Mouse (Mus musculus) forebrain, embryonic 13.5 days (tissue): Measurements from ENCODE around the gene Papss2. TPM values are rescaled to one million over a fixed set of nuclear protein-coding genes. Genes with fewer than 3 reads are reported as not detected.

Experiments used
- ATAC-seq: fragments of 200-750 bp; cut with Nextera tagmentation; 2 replicates; pipeline ENCODE4 v1.8.0; 2017
- H3K27ac ChIP-seq: fragments of 300-500 bp; sonication (generic); 2 replicates; pipeline ENCODE4 v1.5.1; 2015; ENCODE audit warnings: inconsistent platforms, mild to moderate bottlenecking, moderate library complexity
- H3K27me3 ChIP-seq: fragments of 300-500 bp; sonication (generic); 2 replicates; pipeline ENCODE4 v1.6.1; 2015; ENCODE audit warnings: mild to moderate bottlenecking, inconsistent platforms
- H3K36me3 ChIP-seq: fragments of 300-500 bp; sonication (generic); 2 replicates; pipeline ENCODE4 v1.6.1; 2015; ENCODE audit warnings: mild to moderate bottlenecking, inconsistent platforms; ENCODE audit not compliant: poor library complexity, severe bottlenecking
- H3K4me1 ChIP-seq: fragments of 300-500 bp; sonication (generic); 2 replicates; pipeline ENCODE4 v1.6.1; 2015; ENCODE audit warnings: inconsistent platforms
- H3K4me2 ChIP-seq: fragments of 300-500 bp; sonication (generic); 2 replicates; pipeline ENCODE4 v1.6.1; 2015; ENCODE audit warnings: inconsistent platforms, mild to moderate bottlenecking, moderate library complexity
- H3K4me3 ChIP-seq: fragments of 300-500 bp; sonication (generic); 2 replicates; pipeline ENCODE4 v1.5.1; 2015; ENCODE audit warnings: mild to moderate bottlenecking, inconsistent platforms
- H3K9ac ChIP-seq: fragments of 300-500 bp; sonication (generic); 2 replicates; pipeline ENCODE4 v1.6.1; 2015; ENCODE audit warnings: mild to moderate bottlenecking, inconsistent platforms
- H3K9me3 ChIP-seq: fragments of 300-500 bp; sonication (generic); replicated peaks from 2 replicates; pipeline ENCODE4 v1.6.1; 2016; ENCODE audit warnings: inconsistent platforms
- WGBS: fragments of 180-500 bp; shearing (Covaris S2); methylation state at CpG from one replicate; pipeline ENCODE4 v1.1.7; 2015; 5-methylcytosine and 5-hydroxymethylcytosine counted together
- polyA plus RNA-seq: library from polyadenylated mRNA; unstranded; fragments of >200 nt; fragmentation: Nextera tagmentation; extraction: Ambion mirVana; gene quantifications from 2 replicates; pipeline ENCODE4 v1.2.1, GENCODE M21; 2015

Gene Papss2
- polyA plus RNA-seq, result 0.37 and 0.53 TPM in 2 replicates

DNA sequence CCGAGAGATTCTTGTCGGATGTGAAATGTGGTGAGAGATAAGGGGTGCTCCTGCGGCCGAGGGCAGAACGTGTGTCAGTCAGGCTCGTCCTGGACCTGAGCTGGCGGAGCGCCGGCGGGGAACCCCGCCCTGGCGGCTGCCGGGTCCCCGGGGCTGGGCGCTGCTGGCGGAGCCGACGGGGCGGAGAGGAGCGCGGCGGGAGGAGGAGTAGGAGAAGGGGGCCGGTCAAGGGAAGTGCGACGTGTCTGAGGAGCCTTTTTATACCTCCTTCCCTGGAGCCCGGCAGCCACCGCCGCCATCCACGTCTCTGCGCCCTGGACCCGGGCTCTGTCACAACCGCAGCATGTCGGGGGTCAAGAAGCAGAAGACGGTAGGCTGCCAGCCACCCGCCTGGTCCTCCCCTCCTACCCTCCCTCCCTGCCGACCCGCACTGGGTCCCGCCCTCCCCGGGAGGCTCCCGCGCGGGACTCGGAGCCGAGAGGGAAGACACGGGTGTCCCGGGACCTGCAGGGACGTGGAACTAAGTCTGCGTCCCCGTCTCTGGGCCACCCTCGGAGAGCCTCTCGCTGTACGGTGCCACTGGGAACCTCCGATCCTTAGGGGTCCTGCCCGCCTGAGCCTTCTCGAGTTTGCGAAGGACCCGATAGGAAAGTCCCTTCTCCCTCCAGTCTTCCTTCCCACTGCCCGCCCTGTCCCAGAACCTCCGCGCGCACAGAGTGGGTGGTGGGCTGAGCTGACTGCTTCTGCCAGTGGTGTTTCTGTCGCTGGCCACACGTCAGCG lies at the start of gene Papss2:
Gene Papss2, plus strand, starts transcription at position 285 of the 781 bp plus-strand sequence.
- Histone ChIP-seq H3K27me3 (peaks cover 21% of the 10 kb centered on the region), H3K9ac (peak within 1 kb of the TSS; percentile 64), H3K9me3 (no peaks in the 10 kb centered on the region), H3K27ac (no peak within 1 kb of the TSS), H3K36me3 (no peaks in the 10 kb centered on the region), H3K4me2 (peak within 1 kb of the TSS; percentile 83), H3K4me1 (peaks cover 4% of the 10 kb centered on the region; the same call in 1 of the 2 replicates), H3K4me3 (peak within 1 kb of the TSS; percentile 53)
- under 1% methylated on average over 59 of the region's 64 CpGs for WGBS
- ATAC-seq, result peak; percentile 84

DNA sequence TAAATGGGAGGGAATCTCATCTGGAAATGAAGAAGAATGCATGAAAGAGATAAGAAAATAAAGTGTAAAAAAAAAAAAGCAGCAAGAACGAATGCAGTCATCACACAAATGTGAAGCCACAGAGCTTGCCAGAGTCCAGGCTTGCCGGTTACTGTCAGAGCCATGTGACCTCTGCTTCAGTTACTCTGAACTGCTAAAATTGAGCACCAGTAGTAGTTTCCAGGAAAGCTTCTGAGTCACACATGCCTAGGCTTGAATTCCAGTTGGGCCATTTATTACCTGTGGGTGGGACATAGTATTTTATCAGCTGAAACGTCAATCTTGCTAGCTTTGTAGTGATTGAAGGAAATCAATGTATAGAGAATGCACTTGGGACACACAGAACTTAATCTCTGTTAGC lies 48.2 kb upstream of the Papss2 start:
- Histone ChIP-seq H3K9ac (no peak overlapping the region), H3K9me3 (no peaks in the 10 kb centered on the region), H3K4me3 (no peak overlapping the region), H3K27me3 (no peaks in the 10 kb centered on the region), H3K4me2 (no peak overlapping the region), H3K27ac (no peak overlapping the region), H3K4me1 (no peaks in the 10 kb centered on the region), H3K36me3 (no peaks in the 10 kb centered on the region)
- 81% methylated on average over 3 of the region's 3 CpGs for WGBS
- ATAC-seq, result no peak

DNA sequence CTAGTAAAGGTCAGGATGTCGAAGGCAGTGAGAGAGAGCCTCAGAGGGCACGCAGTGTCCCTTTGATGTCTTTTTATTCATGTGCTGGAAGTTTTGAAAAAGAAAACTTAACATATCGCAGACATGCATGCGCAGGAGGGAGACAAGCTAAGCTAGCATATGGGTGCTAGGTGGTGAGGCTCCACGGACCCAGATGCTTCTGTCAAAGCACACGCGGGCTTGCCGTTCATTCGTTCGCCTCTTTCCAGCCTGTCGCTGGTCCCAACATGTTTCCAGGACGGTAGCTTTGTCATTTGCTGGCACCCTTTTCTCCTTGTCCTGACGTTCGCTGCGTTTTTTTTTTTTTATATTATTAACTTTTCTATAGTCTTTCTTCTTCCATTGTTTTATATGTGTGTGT lies 47.4 kb upstream of the Papss2 start:
- no peak overlapping the region for H3K27ac ChIP-seq
- H3K9ac ChIP-seq, result no peak overlapping the region
- no peak for ATAC-seq
- no peaks in the 10 kb centered on the region for H3K27me3 ChIP-seq
- 92% methylated on average over 15 of the region's 15 CpGs for WGBS
- no peak overlapping the region for H3K4me2 ChIP-seq
- no peaks in the 10 kb centered on the region for H3K4me1 ChIP-seq
- H3K9me3 ChIP-seq, result no peaks in the 10 kb centered on the region
- H3K4me3 ChIP-seq, result no peak overlapping the region
- no peaks in the 10 kb centered on the region for H3K36me3 ChIP-seq

DNA sequence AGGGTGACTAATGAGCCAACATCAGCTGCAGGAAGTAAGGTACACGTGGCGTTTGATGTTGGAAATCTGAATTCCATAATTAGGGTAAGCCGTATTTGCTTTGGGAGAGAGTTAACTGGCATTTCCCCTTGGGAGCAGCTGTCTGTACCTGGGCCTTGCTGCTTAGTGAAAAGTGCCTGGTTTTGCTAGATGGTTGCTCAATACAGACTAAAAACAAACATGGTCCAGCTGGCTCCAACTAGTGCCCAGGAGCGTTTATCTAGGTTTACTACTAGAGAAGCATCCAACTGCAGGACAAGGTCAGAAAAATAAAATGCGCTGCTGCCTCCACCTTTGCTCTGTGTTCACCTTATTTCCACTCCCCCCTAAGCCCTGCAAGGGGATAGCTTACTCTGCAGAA lies 45.1 kb upstream of the Papss2 start:
- H3K4me1 ChIP-seq, result peaks cover 6% of the 10 kb centered on the region
- H3K9ac ChIP-seq, result no peak overlapping the region
- H3K4me2 ChIP-seq, result no peak overlapping the region
- H3K27ac ChIP-seq, result no peak overlapping the region
- H3K9me3 ChIP-seq, result no peaks in the 10 kb centered on the region
- H3K4me3 ChIP-seq, result no peak overlapping the region
- H3K36me3 ChIP-seq, result no peaks in the 10 kb centered on the region
- WGBS, result 79% methylated on average over 5 of the region's 5 CpGs
- H3K27me3 ChIP-seq, result no peaks in the 10 kb centered on the region
- ATAC-seq, result no peak

DNA sequence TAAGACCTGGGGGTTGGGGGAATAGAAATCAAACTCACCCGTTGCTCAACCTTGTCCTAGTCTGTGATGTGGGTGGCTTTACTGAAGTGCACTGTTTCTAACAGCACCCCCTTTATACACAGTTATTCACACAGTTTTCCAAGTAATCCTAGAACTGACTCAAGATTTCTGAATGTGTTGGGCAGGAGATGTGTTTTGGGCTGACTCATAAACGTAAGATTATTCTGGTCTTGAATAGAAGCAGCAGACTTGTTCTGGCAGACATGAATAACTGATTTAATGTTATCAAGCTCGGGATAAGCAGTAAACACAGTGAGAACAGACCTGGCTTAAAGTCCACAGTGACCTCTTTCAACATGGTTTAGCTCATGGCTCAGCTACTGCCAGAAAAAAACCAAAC lies 44.1 kb upstream of the Papss2 start:
- no peaks in the 10 kb centered on the region for H3K36me3 ChIP-seq
- 79% methylated on average over 3 of the region's 3 CpGs for WGBS
- peaks cover 7% of the 10 kb centered on the region for H3K4me1 ChIP-seq
- no peaks in the 10 kb centered on the region for H3K9me3 ChIP-seq
- H3K9ac ChIP-seq, result no peak overlapping the region
- ATAC-seq, result no peak
- H3K4me3 ChIP-seq, result no peak overlapping the region
- no peaks in the 10 kb centered on the region for H3K27me3 ChIP-seq
- H3K4me2 ChIP-seq, result no peak overlapping the region
- no peak overlapping the region for H3K27ac ChIP-seq

DNA sequence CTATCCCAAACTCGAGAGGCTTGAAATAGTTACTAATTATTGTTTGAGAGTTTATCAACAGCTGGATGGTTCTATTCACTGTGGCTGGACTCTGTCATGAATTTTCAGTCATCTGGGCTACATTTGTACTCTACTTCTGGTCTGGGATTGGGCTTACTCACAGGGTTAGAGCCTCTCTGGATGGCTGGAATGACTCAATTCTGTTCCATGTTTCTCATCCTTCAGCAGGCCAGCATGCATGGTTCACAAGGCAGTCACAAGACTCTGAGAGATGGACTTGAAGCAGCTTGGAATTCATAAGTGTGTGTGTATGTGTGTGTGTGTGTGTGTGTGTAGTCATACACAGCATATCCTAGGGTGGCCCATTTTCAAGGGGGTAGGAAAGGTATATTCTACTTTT lies 43.5 kb upstream of the Papss2 start:
- Histone ChIP-seq H3K36me3 (no peaks in the 10 kb centered on the region), H3K4me3 (no peak overlapping the region), H3K4me1 (peaks cover 7% of the 10 kb centered on the region), H3K27me3 (no peaks in the 10 kb centered on the region), H3K9me3 (no peaks in the 10 kb centered on the region), H3K4me2 (no peak overlapping the region), H3K9ac (no peak overlapping the region), H3K27ac (no peak overlapping the region)
- 75% methylated on average over 1 of the region's 1 CpGs for WGBS
- ATAC-seq, result no peak

DNA sequence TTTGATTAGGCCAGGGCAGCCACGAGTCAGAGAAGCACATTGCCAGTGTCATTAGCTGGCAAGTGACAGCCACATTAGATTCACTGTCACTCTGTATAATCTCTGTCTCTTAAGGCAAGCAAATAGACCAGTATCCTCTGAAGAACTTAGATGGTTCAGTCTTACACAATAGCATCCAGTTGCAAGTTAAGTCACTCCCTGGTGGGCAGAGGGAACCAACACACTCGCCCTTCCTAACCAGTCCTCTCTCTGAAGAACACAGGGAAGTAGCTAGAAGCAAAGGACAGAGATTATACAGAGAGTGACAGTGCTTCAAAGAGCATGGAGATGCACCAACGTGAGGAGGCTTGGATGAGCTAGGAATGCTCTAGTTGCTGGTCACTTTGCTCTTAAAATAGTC lies 42.3 kb upstream of the Papss2 start:
- H3K9me3 ChIP-seq, result no peaks in the 10 kb centered on the region
- H3K36me3 ChIP-seq, result no peaks in the 10 kb centered on the region
- no peak overlapping the region for H3K4me3 ChIP-seq
- no peak overlapping the region for H3K4me2 ChIP-seq
- peaks cover 7% of the 10 kb centered on the region for H3K4me1 ChIP-seq
- H3K9ac ChIP-seq, result no peak overlapping the region
- no peaks in the 10 kb centered on the region for H3K27me3 ChIP-seq
- no peak for ATAC-seq
- no peak overlapping the region for H3K27ac ChIP-seq
- WGBS, result 76% methylated on average over 3 of the region's 3 CpGs

DNA sequence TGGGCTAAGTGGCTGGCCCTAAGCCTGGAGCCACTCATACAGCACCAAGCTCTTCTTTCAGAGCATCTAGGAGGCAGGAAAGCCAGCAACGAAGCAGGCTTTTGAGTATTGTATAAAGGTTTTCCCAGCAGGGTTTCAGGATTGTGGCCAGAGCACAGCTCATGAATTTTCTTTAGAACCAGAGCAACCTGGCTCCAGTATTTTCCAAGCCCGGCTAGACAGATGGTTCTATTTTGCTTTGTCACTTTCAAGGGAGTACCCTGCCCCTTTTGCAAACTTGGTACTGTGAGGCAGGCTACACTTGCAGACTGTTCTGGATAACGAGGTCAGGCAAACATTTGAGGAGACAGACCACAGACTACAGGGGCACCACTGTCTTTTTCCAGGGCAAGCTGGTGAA lies 40.3 kb upstream of the Papss2 start:
- H3K27me3 ChIP-seq, result no peaks in the 10 kb centered on the region
- 7% methylated on average over 3 of the region's 3 CpGs for WGBS
- no peak overlapping the region for H3K27ac ChIP-seq
- ATAC-seq, result peak; percentile 61
- no peak overlapping the region for H3K9ac ChIP-seq
- peaks cover 7% of the 10 kb centered on the region for H3K4me1 ChIP-seq
- H3K36me3 ChIP-seq, result no peaks in the 10 kb centered on the region
- H3K9me3 ChIP-seq, result no peaks in the 10 kb centered on the region
- H3K4me2 ChIP-seq, result no peak overlapping the region
- no peak overlapping the region for H3K4me3 ChIP-seq

DNA sequence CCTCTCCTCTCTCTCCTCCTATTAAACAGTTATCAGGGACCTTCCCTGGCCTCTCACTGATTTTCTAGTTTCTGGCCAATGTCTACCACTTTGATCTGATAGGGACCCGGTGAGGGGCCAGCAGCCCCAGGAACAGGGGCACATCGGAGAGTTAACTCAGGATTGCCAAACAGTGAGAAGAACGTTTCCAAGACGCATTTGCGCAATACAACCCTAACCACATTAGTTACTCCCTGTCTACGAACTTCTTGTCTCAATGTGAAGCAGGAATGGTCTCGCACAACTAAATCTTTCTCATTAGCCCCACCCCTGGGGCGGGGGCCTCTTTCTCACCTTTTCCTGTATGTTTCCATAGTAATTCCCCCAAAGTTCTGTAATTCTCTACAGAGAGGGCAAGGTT lies 28.6 kb upstream of the Papss2 start:
- no peaks in the 10 kb centered on the region for H3K36me3 ChIP-seq
- H3K9me3 ChIP-seq, result no peaks in the 10 kb centered on the region
- H3K27ac ChIP-seq, result no peak overlapping the region
- no peak for ATAC-seq
- no peak overlapping the region for H3K9ac ChIP-seq
- WGBS, result 90% methylated on average over 8 of the region's 8 CpGs
- no peaks in the 10 kb centered on the region for H3K27me3 ChIP-seq
- H3K4me2 ChIP-seq, result no peak overlapping the region
- no peaks in the 10 kb centered on the region for H3K4me1 ChIP-seq
- no peak overlapping the region for H3K4me3 ChIP-seq

DNA sequence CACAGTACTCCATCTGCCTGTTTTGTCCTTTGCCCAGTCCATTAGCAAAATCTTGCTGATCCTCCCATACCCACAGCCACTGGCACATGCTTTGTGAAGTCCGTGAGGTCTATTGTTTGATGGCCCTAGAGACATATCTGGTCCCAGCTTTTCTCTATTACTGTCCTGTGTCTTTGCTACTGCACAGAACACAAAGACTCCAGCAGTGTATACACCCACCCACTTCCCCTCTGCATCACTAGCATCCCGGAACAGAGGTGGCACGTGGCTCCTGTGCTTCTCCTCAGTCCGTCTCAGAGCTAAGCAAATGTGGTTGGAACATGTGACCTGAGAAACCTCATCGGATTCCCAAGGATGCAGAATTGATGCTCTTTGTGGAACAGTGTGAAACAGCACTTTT lies 28.1 kb upstream of the Papss2 start:
- 91% methylated on average over 5 of the region's 5 CpGs for WGBS
- no peaks in the 10 kb centered on the region for H3K4me1 ChIP-seq
- H3K36me3 ChIP-seq, result no peaks in the 10 kb centered on the region
- no peak for ATAC-seq
- no peaks in the 10 kb centered on the region for H3K9me3 ChIP-seq
- H3K4me3 ChIP-seq, result no peak overlapping the region
- H3K9ac ChIP-seq, result no peak overlapping the region
- no peak overlapping the region for H3K27ac ChIP-seq
- no peaks in the 10 kb centered on the region for H3K27me3 ChIP-seq
- no peak overlapping the region for H3K4me2 ChIP-seq

DNA sequence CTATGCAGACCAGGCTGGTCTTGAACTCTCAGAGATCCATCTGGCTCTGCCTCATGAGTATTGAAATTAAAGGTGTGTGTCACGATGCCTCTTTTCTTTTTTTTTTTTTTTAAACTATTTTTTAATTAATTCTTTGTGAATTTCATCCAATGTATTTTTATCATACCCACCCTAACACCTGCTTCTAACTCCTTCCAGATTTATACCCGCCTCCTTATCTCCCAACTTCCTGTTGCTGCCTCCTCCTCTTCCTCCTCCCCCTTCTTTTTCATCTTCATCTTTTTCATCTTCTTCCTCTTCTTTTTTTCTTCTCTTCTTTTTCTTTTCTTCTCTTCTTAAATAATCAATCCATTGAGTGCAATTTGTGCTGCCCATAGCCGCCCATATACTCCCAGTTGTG lies 27.1 kb upstream of the Papss2 start:
- Histone ChIP-seq H3K4me3 (no peak overlapping the region), H3K4me2 (no peak overlapping the region), H3K9me3 (no peaks in the 10 kb centered on the region), H3K36me3 (no peaks in the 10 kb centered on the region), H3K27ac (no peak overlapping the region), H3K27me3 (no peaks in the 10 kb centered on the region), H3K4me1 (no peaks in the 10 kb centered on the region), H3K9ac (no peak overlapping the region)
- no peak for ATAC-seq
- WGBS, result 85% methylated on average over 3 of the region's 3 CpGs

DNA sequence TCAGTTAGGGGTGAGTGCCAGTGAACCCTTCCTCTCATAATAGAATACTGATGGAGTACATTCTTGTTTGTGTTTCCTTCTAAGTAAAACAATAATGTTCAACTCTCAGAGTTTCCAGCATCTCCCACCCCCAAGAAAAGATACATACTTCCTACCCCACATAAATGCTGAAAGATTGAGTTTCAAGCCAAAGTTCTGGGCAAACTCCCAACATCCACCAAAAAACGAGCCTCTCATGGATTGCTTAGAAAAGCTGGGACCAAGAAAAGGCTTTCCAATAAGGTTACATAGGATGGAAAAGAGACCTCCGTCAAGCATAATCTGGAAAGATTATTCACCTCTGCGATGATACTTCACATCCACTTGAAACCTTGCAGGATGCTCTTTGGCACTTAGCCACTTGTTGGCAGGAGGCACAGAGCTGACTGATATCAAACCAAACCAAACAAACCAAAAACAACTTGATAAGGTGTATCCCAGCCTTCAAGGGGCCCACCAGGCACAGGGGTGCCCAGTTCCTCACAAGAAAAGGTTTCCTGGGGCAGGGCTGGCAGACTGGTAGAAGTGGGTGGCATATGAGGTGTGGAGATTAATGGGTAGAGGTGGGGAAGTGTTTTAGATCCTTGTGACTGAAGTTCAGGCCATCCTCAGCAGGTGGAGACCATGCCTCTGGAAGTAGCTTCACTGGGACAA lies 26.5 kb upstream of the Papss2 start:
- H3K27me3 ChIP-seq, result no peaks in the 10 kb centered on the region
- ATAC-seq, result no peak
- H3K4me2 ChIP-seq, result no peak overlapping the region
- H3K4me1 ChIP-seq, result no peaks in the 10 kb centered on the region
- 94% methylated on average over 3 of the region's 3 CpGs for WGBS
- H3K9me3 ChIP-seq, result no peaks in the 10 kb centered on the region
- H3K4me3 ChIP-seq, result no peak overlapping the region
- no peak overlapping the region for H3K9ac ChIP-seq
- H3K27ac ChIP-seq, result no peak overlapping the region
- no peaks in the 10 kb centered on the region for H3K36me3 ChIP-seq
